Mouse (Mus musculus) lung, postnatal 10 days (tissue): ENCODE measurements around the gene Otulin.

Experiments used
- DNase-seq: peaks from one replicate; pipeline ENCODE4 v3.0.0; 2021

Gene Otulin

DNA sequence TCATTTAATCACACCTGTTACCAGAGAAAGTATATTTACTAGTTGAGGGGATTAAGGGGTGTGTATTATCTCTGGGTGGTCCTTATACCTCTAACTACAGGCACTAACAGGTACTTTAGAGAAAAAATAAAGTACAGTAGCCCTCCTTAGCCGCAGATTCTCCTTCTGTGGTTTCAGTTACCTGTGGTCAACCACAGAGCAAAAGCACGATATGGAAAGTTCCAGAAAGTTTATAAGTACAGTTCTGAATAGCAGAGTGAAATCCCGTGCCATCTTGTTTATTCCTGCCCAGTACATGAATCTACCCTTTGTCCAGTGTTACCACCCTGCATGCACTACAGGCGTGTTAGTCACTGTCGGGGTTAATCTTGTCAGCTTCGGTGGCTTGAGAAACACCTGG lies 51.6 kb downstream of the Otulin start:
- no peak for DNase-seq

DNA sequence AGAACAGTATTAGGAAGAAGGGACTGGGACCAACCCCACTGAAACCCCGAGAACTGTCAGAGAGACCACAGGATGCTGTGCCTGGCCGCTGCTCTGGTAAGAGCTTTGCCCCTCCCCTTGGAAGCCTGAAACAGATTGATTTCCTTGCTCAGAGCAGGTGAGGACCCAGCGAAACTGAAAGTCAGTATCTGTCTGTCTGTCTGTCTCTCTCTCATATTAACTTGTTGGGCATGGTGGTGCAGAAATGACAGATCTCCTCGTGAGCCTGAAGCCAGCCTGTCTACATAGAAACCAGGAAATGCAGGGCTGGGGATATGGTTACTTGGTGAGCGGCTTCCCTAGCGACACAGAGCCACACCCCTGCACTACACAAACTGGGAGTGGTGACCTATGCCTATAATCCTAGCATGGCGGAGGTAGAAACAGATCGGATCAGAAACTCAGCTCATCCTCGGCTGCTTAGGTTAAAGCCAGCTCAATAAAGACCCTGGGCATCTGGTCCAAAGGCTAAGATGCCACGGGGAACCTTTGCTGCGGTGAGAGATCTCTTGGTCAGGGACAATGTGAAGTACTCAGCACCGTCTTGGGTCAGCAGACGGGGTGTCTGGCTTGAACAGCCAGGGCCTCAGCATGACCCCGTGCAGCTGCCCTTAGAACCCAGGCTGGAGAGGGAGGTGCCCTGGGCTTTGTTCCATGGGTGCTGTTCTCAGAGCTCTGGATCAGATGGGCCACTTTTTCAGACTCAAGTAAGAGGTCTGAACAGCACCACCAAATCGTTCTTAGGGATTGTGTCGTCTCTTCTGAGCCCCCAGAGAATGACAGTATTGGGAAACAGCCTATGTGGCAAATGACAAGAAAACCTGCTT lies 52.3 kb downstream of the Otulin start:
- DNase-seq = no peak

DNA sequence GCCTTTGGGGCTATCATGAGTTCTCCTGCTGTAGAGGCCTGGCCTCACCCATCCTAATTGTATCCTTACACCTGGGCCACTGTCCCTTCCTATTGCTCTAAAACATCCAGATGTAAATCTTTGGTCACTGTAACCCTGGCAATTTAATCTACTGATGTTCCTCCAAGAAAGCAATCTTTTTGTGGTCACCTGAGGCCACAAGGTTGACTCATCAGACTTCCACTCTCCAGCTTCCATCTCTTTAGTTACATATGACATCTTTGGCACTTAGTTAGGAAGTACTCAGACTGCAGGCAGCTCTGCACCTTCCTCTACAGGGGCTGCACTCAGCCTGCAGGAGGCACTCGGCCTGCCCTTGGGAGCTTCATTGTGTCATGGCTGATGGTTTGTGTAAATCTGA lies 53.6 kb downstream of the Otulin start:
- no peak for DNase-seq

DNA sequence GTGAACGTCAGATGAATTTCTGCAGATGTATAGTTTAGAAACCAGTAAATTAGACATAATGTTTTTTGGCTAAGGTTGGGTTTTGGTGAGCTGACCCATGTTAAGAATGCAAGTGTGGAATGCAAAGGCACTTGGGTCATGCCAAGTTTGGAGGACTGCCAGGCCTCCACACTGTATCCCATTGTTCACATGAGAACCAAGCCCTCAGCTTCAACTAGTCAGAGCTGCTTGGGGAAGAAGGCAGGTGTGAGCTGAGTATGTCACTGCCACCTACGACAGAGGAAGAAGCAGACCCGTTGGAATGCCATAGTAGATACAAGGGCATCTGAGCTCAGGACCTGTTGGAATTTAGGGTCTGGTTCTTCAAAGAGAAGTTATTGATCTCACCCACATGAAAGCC lies 54.6 kb downstream of the Otulin start:
- DNase-seq = no peak

DNA sequence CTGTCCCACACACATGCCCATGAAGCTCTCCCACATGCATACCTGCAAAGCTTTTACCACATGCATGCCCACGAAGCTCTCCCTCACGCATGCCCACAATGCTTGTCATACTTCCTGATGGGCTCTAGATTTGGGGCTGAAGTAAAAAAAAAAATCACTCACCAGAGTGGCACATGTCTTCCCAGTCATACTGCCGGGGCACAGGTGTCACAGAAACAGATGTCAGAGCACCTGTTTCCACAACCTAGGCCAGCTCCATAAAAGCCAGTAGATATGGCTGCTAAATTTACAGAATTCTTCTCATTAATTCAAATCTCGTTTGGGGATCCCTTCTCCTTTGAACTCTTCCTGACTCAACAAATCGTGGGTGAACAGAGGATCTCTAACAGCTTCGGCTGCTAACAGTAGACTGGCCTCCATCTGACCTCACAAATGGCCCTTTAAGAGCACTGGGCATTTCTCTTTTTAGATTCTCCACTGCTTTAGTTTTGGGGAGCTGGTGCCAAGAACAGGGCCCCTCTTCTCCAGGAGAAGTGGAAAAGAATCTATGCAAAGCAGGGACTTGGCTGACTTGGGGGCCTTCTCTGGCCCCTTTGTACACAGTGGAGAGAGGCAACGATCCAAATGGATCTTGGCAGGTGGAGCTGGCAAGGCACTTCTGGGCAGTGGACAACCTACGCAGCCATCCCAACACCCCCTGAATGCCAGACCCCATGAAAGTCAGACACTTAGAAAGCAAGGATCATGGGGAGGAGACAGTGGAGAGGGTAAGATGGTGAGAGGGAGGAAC lies 55.3 kb downstream of the Otulin start:
- no peak for DNase-seq

DNA sequence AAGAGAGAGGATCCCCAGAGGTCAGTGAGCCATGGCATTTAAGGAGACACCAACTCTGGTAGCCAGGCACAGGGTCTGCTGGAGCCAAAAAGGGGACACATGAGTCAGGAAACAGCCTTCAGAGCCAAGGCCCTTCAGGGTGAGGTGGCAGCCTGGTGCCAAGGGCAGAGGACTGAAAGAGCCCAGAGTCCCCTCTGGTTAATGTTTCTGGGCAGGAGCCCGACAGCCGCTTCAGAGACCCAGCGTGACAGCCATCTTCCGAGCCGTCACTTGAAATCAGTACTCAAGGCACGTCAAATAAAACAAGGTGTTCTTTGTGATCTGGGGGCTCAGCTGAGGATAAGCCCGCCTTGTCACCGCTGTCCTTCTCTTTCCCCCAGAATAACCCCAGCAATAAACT lies 59.3 kb downstream of the Otulin start:
- DNase-seq = no peak

DNA sequence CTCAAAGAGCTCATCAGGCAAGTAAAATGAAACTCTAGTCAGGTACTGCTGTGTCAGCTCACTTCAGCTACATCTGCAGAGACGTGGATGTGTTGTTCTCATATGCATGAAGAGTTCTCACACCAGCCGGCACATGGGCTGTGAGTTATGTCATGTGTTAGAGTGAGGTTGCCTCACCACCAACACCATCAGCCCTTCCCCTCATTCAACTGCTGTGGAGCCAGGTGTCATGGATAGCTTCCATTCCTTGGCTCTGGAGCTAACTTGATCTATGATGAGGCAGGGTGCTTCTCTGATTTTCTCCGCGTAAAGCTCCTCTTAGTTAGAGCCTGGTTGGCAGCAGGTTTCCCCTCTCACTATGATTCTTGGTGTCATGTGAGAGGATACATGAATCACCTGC lies 60.1 kb downstream of the Otulin start:
- no peak for DNase-seq

DNA sequence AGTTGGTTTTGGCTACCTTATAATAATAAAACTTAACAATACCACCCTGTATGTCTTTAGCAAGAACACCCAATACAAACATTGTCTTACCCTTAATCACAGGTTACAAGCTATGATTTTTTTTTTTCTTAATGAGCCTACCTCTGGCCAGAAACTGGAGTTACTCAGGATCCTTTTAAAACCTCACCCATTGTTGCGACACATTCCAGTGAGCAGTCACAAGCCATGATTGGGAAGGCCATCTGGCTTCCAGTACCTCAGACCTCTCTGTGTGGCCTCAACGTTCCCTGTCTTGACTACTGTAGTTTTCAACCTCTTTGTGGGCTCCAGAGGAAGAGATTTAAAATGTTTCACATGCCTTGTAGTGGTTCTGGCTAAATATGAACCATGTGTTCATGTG lies 60.6 kb downstream of the Otulin start:
- no peak for DNase-seq

DNA sequence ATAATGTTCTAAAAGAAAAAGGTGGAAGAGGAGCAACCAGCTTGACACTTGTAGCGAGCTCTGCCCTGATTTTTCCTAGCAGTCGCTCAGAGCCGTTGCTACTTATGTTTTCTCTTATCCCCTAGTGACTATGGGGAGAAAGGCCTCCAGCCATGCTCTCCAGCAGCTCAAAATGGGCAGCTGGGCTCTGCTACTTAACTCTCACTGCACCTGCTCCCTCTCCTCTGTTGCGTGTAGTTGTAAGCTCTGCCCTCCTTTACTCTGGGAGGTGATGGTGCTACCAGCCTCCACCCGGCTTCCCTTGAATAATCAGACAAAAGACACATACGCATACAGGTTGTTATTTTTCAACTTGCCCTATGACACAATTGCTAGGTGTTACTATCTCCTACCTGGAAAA lies 62.1 kb downstream of the Otulin start:
- DNase-seq = no peak

DNA sequence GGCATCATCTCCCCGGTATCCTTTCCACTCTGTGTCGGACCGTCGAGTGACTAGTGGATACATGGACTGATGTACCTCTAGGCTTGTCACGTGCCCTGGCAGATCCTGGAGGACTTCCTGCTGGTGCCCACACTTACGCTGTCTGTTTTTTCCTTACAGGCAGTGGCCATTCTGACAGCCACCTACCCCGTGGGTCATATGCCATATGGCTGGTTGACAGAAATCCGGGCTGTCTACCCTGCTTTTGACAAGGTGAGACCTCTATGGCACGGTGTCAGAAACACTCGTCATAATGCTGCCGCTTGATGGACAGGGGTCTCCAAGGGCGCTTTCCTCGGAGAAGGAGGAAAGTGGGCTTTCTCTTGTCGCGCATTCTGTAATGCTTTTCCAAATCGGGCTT lies 63.1 kb downstream of the Otulin start:
- no peak for DNase-seq

DNA sequence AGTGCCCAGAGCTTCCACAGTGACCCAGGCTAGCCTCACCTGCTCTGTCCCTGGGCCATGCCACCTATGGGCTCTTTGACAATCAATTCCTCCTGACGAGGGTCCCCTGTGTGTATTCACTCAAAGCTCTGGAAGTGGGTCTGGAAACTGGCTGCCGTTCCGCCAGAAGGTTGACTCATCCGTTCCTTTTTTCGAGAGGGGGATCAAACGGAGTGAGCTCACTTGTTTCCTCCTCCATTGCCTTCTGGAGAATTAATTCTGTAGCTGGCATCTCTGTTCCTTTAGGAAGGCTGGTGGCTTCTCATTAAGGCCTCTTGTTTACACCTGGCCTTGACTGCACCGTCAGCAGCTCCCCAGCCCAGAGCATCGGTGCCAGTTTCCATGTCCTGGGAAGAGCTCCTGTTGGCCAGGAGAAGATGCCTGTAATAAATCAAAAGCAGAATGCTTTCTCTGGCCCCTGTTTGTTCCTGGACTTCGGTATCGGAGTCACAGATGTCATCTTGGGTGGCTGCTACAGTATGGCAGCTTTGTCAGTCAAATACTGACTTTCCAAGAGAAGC lies 64.8 kb downstream of the Otulin start:
- DNase-seq = no peak

DNA sequence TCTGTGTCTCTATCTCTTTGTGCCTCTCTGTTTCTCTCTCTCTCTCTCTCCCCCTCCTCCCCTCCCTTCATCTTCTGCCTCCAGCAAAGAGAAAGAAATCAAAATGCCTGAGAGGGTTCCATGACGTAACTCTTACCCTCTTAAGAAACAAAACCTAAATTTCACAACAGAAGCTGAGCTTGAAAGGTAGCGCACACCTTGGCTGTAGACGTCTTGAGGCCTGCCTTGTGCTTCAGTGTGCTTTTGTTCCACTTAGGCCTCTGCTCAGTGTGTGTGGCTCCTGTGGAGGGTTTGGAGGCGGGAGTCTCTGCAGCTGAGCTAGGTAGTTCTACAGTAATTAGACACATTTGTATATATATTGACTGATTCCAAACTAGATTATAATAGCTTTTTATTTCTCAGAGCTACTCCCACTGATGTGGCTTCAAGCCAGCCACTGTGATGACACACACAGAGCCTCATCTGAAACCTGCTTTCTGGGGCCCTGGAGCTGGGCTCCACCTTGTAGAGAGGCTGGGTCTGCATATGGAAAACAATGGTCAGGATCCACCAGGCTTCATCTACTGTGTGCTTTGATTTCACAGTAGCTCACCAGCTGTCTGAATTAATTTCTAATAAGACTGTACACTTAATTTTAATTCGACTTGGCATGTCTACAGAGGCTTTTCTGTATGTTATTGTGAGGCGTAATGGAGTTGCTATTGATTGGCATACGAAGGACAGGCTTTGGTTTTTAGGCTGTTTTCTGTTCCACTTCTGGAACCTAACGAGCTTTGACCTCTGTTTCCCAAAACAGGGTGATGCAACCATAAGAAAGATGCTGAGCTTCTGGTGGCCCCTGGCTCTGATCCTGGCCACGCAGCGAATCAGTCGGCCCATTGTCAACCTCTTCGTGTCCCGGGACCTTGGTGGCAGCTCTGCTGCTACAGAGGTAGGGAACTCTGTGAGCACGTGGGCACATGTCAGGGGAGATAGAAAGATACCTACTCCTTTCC lies 66.1 kb downstream of the Otulin start:
- no peak for DNase-seq

DNA sequence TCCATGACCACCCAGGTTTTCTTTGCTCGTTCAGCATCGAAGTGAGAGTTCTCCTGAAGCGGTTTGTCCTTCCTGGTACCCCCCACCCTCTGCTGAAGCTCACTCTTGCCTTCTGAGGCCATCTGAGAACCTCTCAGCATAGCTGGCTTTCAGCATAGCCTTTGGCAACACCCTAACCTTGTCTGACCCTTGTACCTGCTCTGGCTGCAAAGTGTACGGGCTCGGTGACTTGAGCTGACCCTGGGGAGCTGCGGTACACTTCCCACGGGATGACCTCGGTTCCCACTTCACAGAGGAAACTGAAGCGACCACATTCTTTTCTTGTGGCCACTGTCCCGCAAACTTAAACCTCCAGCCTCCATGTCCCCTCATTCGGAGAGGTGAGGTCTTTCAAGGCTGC lies 70.2 kb downstream of the Otulin start:
- DNase-seq = no peak

DNA sequence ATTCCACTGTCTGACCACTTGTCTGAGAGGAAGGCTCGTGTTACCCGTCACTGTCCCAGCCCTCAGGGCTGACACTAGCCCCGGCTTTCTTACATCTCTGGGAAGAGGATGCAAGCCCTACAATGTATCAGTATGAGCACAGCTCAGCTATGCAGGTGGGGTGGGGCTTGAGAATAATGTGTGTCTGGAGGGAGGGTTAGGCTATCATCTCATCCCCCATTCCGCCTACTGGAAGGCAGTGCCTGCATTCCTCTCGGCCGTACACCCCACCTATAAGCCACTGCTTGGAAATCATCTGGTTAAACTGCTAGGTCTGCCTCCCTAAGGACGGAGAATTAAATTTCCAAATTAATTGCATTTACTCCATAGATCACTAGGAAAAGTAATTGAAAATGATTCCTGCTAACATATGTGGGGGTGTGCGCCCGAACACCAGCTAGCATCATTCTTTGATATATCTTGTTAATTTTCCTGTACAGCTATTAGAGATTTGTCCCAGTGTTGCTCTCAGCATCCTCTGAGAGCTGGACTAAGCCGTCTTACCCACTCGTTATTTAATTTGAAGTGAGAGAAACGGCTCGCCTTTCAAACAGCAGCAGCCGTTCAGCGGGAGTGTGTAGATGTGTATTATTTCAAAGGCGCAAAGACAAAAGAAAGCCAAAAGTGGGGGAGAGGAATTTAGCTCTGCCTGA lies 71.9 kb downstream of the Otulin start:
- no peak for DNase-seq

DNA sequence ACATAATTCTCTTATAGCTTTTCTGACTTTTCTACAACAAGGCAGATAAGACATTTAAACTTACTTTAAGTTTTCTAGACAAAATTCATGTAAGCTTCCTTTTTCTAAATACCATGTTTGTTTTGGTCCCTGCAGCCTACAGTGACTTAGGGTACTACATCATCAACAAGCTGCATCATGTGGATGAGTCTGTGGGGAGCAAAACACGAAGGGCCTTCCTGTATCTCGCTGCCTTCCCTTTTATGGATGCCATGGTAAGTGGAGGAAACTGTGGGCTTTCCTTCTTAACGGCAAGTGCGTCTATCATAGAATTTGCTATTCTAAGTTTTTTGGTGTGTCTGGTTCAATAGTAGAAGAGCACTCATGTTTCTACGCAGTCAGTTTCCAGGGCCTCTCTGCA lies 76.9 kb downstream of the Otulin start:
- DNase-seq = no peak

DNA sequence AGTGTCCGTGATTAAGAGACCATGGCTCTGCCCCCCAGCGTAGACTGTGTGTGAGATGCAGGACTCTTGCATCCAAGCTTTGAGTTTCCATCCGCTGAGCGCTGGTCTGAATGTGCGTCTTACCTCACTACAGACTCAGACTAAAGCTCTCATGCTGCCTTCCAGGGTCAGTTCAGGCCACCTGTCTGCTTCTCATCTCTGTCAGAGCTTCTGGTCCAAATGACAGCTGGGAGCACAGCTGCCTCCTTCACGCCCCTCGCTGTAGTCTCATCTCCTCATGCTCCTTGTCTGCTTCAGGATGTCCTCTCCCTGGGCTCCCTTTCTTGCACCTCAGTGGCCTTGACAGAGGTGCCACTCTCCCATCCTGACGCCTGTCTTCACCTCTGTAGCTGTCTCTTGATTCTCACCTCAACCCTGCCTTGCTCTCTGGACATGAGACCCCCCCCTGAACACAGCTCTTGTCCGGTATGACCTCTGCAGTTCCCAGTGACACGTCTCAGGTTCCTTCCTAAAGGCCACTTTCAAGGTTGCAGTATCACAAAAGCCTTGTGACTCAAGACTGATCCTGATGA lies 78.3 kb downstream of the Otulin start:
- DNase-seq = no peak

DNA sequence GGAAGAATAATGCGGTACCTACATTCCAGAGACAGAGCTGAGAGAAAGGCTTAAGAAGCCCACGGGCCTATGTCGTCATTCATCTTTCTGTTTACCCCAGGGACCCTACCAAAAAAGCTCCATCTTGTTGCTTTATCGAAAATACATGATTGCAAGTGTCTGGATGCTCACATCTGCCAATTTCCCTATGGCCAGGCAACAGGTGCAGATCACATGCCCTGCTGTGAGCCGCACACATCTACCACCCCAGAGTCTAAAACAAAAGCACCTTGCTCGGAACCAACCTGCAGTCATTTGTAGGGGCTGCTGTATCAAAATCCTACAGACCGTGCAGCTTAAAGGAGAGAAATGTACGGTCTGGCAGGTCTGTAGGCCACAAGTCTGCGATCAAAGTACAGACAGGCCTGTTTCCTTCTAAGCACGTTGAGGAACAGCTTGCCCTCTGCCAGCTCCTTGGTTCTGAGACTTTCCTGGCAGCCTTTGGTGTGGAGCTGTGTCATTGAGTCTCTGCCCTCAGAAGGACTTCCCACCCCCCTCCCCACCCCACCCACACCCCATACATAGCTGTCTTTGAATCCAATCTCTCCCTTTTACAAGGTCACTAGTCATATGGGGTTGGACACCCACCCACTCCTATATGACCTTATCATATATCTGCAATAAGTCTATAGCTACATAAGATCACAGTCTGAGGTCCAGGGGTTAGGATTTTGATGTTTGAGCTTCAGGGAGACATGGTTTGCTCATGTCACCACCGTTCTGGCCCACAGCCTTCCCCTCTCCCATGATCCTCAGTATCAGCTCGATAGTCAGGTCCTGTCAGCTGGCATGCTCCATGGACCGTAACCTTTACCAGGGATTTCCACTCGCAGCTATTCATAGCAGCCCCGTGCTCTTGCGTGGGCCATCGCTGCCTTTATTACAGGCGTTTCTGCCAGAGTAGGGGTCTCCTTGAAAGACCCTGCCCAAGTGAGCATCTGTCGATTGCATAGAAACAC lies 79.1 kb downstream of the Otulin start:
- no peak for DNase-seq

DNA sequence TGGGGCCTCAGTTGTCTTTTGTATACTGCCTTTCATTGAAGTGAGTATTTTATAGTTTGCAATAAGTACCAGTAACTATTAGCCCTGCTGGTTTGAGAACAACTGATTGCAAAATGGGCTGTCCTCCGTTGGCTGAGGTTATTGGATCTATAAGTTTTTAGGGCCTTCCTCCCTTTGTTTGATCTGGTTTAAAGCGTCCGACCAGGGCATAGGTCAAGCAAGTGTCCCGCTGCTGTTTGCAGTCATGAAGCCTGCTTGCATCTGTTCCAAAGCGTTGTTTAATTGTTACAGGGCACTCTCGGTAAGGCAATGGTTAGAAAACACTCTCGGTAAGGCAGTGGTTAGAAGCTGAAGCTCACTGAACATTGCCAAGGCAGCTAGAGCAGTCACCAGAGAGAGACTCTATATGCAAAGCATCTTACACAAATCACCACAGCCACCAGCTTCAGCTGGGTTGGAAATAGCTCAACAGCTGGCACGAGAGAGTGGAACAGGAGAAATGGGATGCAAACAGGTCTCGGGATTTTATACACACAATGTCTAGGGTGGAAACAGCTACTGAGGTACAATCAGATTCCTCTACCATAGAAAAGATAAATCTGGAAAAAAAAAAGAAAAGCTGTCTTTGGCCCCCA lies 80.0 kb downstream of the Otulin start:
- no peak for DNase-seq

DNA sequence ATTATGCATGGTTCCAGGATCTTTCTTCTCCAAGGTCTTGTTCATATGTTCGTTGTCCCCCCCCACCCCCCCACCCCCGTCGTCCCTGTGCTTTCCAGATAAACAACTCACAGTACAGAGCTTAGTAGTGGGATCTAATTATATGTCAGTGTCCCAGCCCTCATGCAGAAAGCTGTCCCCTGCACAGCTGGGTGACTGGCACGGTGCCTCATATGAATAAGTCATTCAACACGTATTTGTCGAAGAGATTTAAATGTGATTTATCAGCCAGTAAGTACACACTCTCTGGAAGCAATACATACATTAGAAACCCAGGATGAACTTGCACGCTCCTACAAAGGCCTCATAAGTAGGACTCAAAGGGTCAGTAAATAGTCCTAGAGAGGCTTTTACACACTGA lies 80.6 kb downstream of the Otulin start:
- peak; percentile 16 for DNase-seq

DNA sequence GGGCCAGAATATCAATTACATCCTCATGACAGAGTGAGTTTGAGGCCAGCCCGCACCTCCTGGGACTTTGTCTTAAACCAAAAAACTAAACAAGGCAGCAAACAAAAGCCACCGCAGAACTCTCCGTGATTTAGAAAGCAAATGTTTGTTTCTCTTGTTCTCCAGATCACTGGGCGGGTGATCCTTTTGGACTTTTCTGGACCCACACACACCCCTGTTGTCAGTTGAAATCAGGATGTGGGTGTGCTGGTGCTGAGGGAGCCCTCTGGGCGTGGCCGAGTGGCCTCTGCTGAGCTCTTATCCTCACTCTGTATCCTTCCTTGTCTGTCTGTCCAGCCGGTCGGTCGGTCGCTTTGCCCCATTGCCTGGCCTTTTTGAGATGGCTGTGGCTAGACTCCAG lies 81.4 kb downstream of the Otulin start:
- DNase-seq = no peak
